Mouse (Mus musculus): ENCODE measurements around the gene Rnf149. TPM values are rescaled to one million over a fixed set of nuclear protein-coding genes. Genes with fewer than 3 reads are reported as not detected.
A peak's percentile ranks its signal among the peaks of the same experiment; 100 is the strongest.

Gene Rnf149
- polyA plus RNA-seq, 1 experiment from 2014 or later: 23.5 TPM

DNA sequence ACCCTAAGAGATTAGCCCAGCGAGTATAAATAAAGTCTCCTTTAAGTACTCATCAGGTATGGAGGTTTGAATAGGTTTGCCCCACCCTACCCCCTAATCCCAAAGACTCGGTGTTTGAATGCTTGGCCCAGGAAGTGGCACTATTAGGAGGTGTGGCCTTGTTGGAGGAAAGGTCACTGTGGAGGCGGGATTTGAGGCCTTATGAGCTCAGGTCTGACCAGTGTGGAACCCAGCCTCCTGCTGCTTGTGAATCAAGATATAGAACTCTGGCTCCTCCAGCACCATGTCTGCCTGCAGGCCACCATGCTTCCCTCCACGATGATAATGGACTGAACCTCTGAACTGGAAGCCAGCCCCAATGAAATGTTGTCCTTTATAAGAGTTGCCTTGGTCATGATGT, 46.2 kb downstream of the Rnf149 start:
- H3K27me3 ChIP-seq (replicated peaks; ENCODE audit: control insufficient read depth, insufficient read depth, low read length): no peaks in the 10 kb centered on the region
- no peak overlapping the region for H3K4me3 ChIP-seq (ENCODE audit: low read depth, low read length)
- ATAC-seq (ENCODE audit: low read depth) (no peak), DNase-seq (ENCODE audit: low spot score) (no peak)
- no peak overlapping the region for H3K9ac ChIP-seq (ENCODE audit: low read depth, low read length)
- H3K36me3 ChIP-seq (ENCODE audit: control insufficient read depth, insufficient read depth, low read length): no peaks in the 10 kb centered on the region
- no peaks in the 10 kb centered on the region for H3K9me3 ChIP-seq (ENCODE audit: control insufficient read depth, low read length)
- no peaks in the 10 kb centered on the region for H3K4me1 ChIP-seq (ENCODE audit: control insufficient read depth, insufficient read depth, low read length)
- whole genome bisulfite sequencing: 75% methylated on average over 4 of the region's 4 CpGs
- no peak overlapping the region for H3K4me2 ChIP-seq (ENCODE audit: low read depth, low read length)
- H3K27ac ChIP-seq (replicated peaks; ENCODE audit: low read depth, low read length): no peak overlapping the region

DNA sequence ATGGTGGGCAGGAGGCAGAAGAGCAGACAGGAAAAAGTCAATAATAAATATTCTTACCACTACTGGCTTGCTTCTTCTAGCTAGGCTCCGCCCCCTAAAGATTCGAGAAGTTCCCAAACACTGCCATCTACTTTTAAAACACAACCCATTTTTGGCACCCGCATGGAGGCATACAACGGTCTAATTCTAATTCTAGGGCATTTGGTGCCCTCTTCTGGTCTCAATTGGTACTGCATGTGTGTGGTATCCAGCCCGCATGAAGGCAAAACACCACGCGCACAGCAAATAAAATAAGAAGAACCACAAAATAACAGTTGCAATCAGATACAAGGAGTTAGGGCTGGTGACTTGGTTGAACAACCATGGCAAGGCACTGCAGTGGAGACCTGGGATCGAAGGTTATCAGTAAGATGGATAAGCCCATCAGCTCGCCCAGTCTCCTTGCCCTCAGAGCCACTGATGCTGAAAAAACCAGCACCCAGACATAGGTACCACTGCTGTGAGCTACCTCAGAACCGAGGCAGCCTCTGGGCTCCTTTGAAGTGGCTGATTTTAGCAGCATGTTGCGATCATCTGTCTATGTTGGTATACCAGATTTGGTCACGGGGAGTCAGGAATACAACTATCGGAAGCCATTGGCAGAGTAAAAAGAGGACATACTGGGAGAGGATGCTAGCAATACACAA, 46.8 kb downstream of the Rnf149 start:
- WGBS: 33% methylated on average over 13 of the region's 13 CpGs
- ATAC-seq (ENCODE audit: low read depth) (0 out of 2 replicates have a peak, but pooled peaks have one; percentile 12), DNase-seq (ENCODE audit: low spot score) (peak; percentile 77)
- Histone ChIP-seq H3K4me1 (ENCODE audit: control insufficient read depth, insufficient read depth, low read length) (no peaks in the 10 kb centered on the region), H3K27ac (replicated peaks; ENCODE audit: low read depth, low read length) (no peak overlapping the region), H3K4me3 (ENCODE audit: low read depth, low read length) (no peak overlapping the region), H3K4me2 (ENCODE audit: low read depth, low read length) (no peak overlapping the region), H3K9ac (ENCODE audit: low read depth, low read length) (no peak overlapping the region), H3K27me3 (replicated peaks; ENCODE audit: control insufficient read depth, insufficient read depth, low read length) (no peaks in the 10 kb centered on the region), H3K36me3 (ENCODE audit: control insufficient read depth, insufficient read depth, low read length) (no peaks in the 10 kb centered on the region), H3K9me3 (ENCODE audit: control insufficient read depth, low read length) (no peaks in the 10 kb centered on the region)

DNA sequence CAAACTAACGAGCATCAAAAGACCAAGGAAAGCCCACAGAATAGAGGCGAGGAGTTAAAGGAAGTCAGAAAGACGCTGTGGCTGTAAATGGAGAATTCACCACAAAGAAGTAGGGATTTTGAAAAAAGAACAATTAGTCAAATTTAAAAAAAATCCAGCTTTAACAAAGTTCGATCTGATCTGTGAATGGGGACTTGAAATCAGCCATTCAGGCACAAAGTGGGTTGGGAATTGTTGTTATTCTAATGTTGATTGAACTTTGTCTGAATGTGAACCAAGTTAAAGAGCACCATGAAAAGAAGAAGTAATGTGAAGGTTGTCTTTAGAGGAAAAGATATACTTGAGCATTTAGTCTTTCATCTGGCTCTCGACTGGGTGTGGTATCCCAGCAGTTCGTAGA, 48.9 kb downstream of the Rnf149 start:
- ATAC-seq (ENCODE audit: low read depth) (no peak), DNase-seq (ENCODE audit: low spot score) (no peak)
- Histone ChIP-seq H3K27me3 (replicated peaks; ENCODE audit: control insufficient read depth, insufficient read depth, low read length) (no peaks in the 10 kb centered on the region), H3K4me2 (ENCODE audit: low read depth, low read length) (no peak overlapping the region), H3K9me3 (ENCODE audit: control insufficient read depth, low read length) (no peaks in the 10 kb centered on the region), H3K27ac (replicated peaks; ENCODE audit: low read depth, low read length) (no peak overlapping the region), H3K36me3 (ENCODE audit: control insufficient read depth, insufficient read depth, low read length) (no peaks in the 10 kb centered on the region), H3K4me1 (ENCODE audit: control insufficient read depth, insufficient read depth, low read length) (no peaks in the 10 kb centered on the region), H3K9ac (ENCODE audit: low read depth, low read length) (no peak overlapping the region), H3K4me3 (ENCODE audit: low read depth, low read length) (no peak overlapping the region)
- WGBS: 74% methylated on average over 6 of the region's 6 CpGs

DNA sequence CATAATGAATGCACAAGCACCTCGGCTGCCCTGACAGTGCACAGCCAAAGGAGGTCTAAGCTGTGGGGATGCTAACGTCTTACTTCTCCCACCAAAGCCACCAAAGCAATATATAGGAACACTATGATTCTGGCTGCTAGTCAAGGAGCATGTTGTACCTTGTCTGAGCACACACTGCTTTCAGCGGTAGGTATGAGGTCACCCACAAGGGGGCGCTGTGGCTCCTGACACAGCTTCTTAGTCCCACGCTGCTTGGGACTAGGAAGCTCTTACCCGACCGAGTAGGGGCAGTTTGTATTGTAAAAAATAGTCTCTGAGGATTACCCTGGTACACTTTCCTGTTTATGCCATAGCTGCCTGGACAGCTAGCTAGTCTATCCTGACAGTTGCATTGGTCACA, 49.8 kb downstream of the Rnf149 start:
- Histone ChIP-seq H3K9me3 (ENCODE audit: control insufficient read depth, low read length) (no peaks in the 10 kb centered on the region), H3K4me1 (ENCODE audit: control insufficient read depth, insufficient read depth, low read length) (no peaks in the 10 kb centered on the region), H3K4me3 (ENCODE audit: low read depth, low read length) (no peak overlapping the region), H3K27me3 (replicated peaks; ENCODE audit: control insufficient read depth, insufficient read depth, low read length) (no peaks in the 10 kb centered on the region), H3K36me3 (ENCODE audit: control insufficient read depth, insufficient read depth, low read length) (no peaks in the 10 kb centered on the region), H3K4me2 (ENCODE audit: low read depth, low read length) (no peak overlapping the region), H3K27ac (replicated peaks; ENCODE audit: low read depth, low read length) (no peak overlapping the region), H3K9ac (ENCODE audit: low read depth, low read length) (no peak overlapping the region)
- 10% methylated on average over 7 of the region's 7 CpGs for WGBS
- ATAC-seq (ENCODE audit: low read depth) (0 out of 2 replicates have a peak, but pooled peaks have one; percentile 34), DNase-seq (ENCODE audit: low spot score) (peak; percentile 80)

DNA sequence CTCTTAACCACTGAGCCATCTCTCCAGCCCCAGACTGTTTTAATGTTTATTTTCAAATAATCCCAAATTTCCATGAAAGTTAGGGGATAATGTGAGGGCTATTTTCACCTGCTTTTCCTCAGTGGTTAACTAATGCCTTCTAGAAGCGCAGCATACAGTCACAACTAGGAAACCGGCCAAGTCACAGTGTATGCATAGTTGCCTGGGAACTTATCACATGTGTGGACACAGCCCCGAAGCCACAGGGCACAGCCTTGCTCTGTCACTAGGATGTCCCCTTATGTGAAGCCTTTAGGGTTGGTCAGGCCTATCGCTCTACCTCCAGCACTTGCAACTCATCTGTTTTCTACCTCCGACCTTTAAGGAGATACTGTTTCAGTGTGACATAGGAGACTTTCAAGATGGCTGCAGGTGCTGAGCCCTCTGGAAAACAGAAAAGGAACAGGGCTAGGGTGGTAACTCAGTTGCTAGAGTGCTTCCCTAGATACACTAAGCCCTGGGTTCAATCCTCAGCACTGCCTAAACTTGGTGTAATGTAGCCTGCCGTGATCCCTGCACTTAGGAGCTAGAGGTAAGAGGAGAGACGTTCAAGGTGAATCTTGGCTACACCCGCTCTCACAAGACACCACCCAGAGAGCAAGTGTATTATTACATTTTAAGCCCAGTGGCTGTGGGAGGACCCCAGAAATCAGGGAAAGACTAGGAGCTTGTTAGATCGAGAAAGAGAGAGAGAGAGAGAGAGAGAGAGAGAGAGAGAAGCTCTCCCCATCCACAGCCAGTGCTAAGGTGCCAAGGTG, 50.6 kb downstream of the Rnf149 start:
- H3K4me1 ChIP-seq (ENCODE audit: control insufficient read depth, insufficient read depth, low read length): no peaks in the 10 kb centered on the region
- no peaks in the 10 kb centered on the region for H3K9me3 ChIP-seq (ENCODE audit: control insufficient read depth, low read length)
- DNase-seq (ENCODE audit: low spot score): no peak
- no peak overlapping the region for H3K4me3 ChIP-seq (ENCODE audit: low read depth, low read length)
- H3K27me3 ChIP-seq (replicated peaks; ENCODE audit: control insufficient read depth, insufficient read depth, low read length): no peaks in the 10 kb centered on the region
- no peak for ATAC-seq (ENCODE audit: low read depth)
- 72% methylated on average over 9 of the region's 9 CpGs for WGBS
- H3K4me2 ChIP-seq (ENCODE audit: low read depth, low read length): no peak overlapping the region
- H3K9ac ChIP-seq (ENCODE audit: low read depth, low read length): no peak overlapping the region
- no peak overlapping the region for H3K27ac ChIP-seq (replicated peaks; ENCODE audit: low read depth, low read length)
- no peaks in the 10 kb centered on the region for H3K36me3 ChIP-seq (ENCODE audit: control insufficient read depth, insufficient read depth, low read length)

DNA sequence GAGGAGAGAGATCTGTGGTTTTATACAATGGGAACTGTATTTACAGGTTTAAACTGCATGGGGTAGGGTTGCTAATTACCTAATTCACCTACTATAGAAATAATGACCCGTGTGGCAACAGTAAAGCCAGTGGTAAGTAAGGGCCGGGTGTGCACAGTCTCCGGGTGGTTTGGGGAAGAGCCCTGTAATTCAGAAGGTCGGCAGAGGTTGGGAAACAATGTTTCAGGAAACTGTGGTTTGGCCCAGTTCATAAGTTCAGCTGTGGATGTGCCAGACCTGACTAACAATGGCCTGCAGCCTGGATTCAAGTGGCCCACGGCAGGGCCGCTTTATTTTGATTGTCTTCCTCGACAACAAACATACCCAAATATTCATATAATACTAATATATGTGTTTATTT, 51.4 kb downstream of the Rnf149 start:
- Histone ChIP-seq H3K9me3 (ENCODE audit: control insufficient read depth, low read length) (no peaks in the 10 kb centered on the region), H3K4me3 (ENCODE audit: low read depth, low read length) (no peak overlapping the region), H3K27ac (replicated peaks; ENCODE audit: low read depth, low read length) (no peak overlapping the region), H3K4me2 (ENCODE audit: low read depth, low read length) (no peak overlapping the region), H3K9ac (ENCODE audit: low read depth, low read length) (no peak overlapping the region), H3K27me3 (replicated peaks; ENCODE audit: control insufficient read depth, insufficient read depth, low read length) (no peaks in the 10 kb centered on the region), H3K36me3 (ENCODE audit: control insufficient read depth, insufficient read depth, low read length) (no peaks in the 10 kb centered on the region), H3K4me1 (ENCODE audit: control insufficient read depth, insufficient read depth, low read length) (no peaks in the 10 kb centered on the region)
- no peak for ATAC-seq (ENCODE audit: low read depth)
- WGBS: 67% methylated on average over 7 of the region's 7 CpGs
- DNase-seq (ENCODE audit: low spot score): no peak

DNA sequence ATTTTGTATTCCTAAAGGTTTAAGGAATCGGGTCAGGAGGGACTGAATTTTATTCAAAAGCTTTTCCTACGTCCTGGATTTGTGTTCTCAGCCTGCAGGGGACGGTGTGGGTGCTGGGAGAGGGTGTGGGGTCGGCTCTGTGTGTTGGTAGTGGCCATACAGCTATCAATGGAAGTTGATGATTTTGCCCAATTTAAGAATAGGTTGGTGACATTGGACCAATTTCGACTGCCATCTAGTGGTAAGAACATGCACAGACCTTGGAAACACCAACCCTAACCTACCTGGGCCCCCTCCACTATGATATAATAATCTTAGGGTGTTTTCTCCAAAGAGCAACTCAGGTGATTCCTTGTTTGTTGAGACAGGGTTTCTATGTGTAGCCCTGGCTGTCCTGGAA, 54.7 kb downstream of the Rnf149 start:
- Histone ChIP-seq H3K4me2 (ENCODE audit: low read depth, low read length) (no peak overlapping the region), H3K27me3 (replicated peaks; ENCODE audit: control insufficient read depth, insufficient read depth, low read length) (no peaks in the 10 kb centered on the region), H3K36me3 (ENCODE audit: control insufficient read depth, insufficient read depth, low read length) (no peaks in the 10 kb centered on the region), H3K27ac (replicated peaks; ENCODE audit: low read depth, low read length) (no peak overlapping the region), H3K4me1 (ENCODE audit: control insufficient read depth, insufficient read depth, low read length) (no peaks in the 10 kb centered on the region), H3K4me3 (ENCODE audit: low read depth, low read length) (no peak overlapping the region), H3K9me3 (ENCODE audit: control insufficient read depth, low read length) (no peaks in the 10 kb centered on the region), H3K9ac (ENCODE audit: low read depth, low read length) (no peak overlapping the region)
- DNase-seq (ENCODE audit: low spot score) (peak; percentile 54), ATAC-seq (ENCODE audit: low read depth) (no peak)
- 24% methylated on average over 5 of the region's 5 CpGs for WGBS

DNA sequence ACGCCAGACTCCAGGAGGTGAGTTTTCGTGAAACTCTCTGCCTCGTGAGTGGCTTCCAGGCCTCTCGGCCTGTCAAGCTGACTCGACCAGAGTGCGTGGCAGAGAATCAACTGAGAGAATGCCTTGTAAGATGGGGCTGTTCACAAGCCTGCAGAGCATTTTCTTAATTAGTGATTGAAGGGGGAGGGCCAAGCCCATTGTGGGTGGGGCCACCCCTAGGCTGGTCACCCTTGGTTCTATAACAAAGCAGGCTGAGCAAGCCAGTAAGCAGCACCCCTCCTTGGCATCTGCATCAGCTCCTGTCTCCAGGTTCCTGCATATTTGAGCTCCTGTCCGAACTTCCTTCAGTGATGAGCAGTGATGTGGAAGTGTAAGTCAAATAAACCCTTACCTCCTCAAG, 55.9 kb downstream of the Rnf149 start:
- 91% methylated on average over 7 of the region's 7 CpGs for WGBS
- Histone ChIP-seq H3K27me3 (replicated peaks; ENCODE audit: control insufficient read depth, insufficient read depth, low read length) (no peaks in the 10 kb centered on the region), H3K4me2 (ENCODE audit: low read depth, low read length) (no peak overlapping the region), H3K9me3 (ENCODE audit: control insufficient read depth, low read length) (no peaks in the 10 kb centered on the region), H3K4me3 (ENCODE audit: low read depth, low read length) (no peak overlapping the region), H3K9ac (ENCODE audit: low read depth, low read length) (no peak overlapping the region), H3K27ac (replicated peaks; ENCODE audit: low read depth, low read length) (no peak overlapping the region), H3K4me1 (ENCODE audit: control insufficient read depth, insufficient read depth, low read length) (no peaks in the 10 kb centered on the region), H3K36me3 (ENCODE audit: control insufficient read depth, insufficient read depth, low read length) (no peaks in the 10 kb centered on the region)
- ATAC-seq (ENCODE audit: low read depth) (no peak), DNase-seq (ENCODE audit: low spot score) (no peak)
